Mouse (Mus musculus): ENCODE measurements around the gene Mat2b.

Mat2b gene

DNA sequence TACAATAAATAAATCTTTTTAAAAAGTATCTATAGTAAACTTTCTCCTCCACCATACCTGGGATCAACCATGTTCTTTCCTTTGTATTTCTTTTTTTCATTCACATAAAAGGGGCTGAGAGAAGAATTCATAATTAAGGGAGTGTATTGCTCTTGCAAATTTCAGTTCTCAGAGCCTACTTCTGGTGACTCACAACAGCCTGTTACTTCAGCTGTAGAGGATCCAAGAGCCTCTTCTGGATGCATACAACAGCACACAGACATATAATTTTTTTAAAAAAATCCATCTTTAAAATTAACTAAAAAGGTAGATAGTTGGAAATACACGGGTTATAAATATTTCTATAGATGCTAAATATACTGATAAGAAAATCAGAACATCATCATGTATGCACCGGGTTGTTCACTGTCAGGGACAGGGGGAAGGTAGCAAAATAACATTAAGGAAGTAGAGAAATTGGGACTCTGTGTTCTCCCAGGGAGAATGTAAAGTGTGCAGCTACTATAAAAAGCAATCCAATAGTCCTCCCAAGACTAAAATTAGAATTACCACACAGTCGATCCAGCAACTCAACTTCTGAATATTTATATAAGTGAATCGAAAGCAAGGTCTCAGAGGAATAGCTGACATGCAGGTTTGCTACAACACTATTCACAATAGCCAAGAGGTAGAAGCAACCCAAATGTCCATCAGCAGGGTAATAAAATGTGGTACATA, 19.8 kb downstream of the Mat2b start:
- no peak for DNase-seq (ENCODE audit: extremely low spot score, low spot score)

GRCm38 (mm10) chr11:40649726-40650445, 45.1 kb downstream of the Mat2b start:
- DNase-seq (ENCODE audit: extremely low spot score, low spot score), result no peak

GRCm38 (mm10) chr11:40647246-40647645, 47.8 kb downstream of the Mat2b start:
- DNase-seq (ENCODE audit: extremely low spot score, low spot score), result no peak
